Mouse (Mus musculus) bone marrow macrophage, adult 2 months (primary cell): ENCODE data around the gene Notch2.

ENCODE experiments used
- CTCF ChIP-seq: IDR thresholded peaks from 2 replicates; pipeline ENCODE4 v1.5.1; 2012; ENCODE audit warnings: low read depth, mild to moderate bottlenecking, low read length, moderate library complexity
- POLR2A ChIP-seq: IDR thresholded peaks from 2 replicates; pipeline ENCODE4 v1.6.1; 2012; ENCODE audit warnings: mild to moderate bottlenecking, low read depth, low read length, borderline replicate concordance

DNA sequence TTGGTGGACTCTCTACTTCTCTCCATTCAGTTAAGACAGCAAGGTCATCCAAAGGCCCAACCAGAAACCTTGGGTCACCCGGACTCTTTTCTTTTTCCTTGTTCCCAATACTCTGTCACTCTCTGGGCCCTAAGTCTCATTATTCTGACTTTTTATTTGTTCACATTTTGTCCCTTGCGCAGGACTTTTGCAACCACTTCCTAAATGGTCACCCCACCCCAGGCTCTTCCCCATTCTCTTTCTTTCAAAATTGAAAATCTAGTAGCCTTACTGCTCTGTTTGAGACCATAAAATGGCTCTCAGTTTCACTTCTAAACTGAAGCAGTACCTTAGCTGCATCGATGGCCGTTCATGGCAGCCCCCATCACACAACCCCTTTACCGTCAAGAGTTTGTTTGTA, 18.5 kb upstream of the Notch2 start:
- TF ChIP-seq CTCF (no peak), POLR2A (no peak)
